Mouse (Mus musculus) adrenal gland (tissue): ENCODE measurements around the gene Tap2.

Experiments
- intact Hi-C: fragments of 180-260 bp; cut with DNase I; formaldehyde crosslinking; loops from one replicate; pipeline ENCODE4 v1.15.1; 2025
- long read RNA-seq, 2 experiments: library from polyadenylated mRNA; unstranded; transcript quantifications; one replicate each; pipeline ENCODE4 v2.0.0; 2020; ENCODE audit warnings: borderline replicate concordance in 1 of 2; ENCODE audit not compliant: insufficient replicate concordance in 1 of 2

Gene Tap2
- long read RNA-seq, experiment 1, transcript Tap2-201 (12 exons, 3,442 nt), result major isoform, 8 of 11 reads
- long read RNA-seq, experiment 1, partial matches to known transcripts, result 3 of 11 reads
- long read RNA-seq, experiment 1, other reads (novel, unspliced or antisense), result 0 of 11 reads
- long read RNA-seq, experiment 2, transcript Tap2-201 (12 exons, 3,442 nt), result major isoform, 8 of 11 reads
- long read RNA-seq, experiment 2, partial matches to known transcripts, result 3 of 11 reads
- long read RNA-seq, experiment 2, other reads (novel, unspliced or antisense), result 0 of 11 reads

GRCm38 (mm10) chr17:34203444-34203843 is at the start of gene Tap2:
Gene Tap2, plus strand, starts transcription at chr17:34203527.
- intact Hi-C loops, result no loop called here

- intact Hi-C loops, result no loop called here
Observed at GRCm38 (mm10) chr17:34155534-34155933, 47.8 kb upstream of the Tap2 start.

- intact Hi-C loops, result no loop called here
Observed at GRCm38 (mm10) chr17:34164202-34164895, 39.0 kb upstream of the Tap2 start.

DNA sequence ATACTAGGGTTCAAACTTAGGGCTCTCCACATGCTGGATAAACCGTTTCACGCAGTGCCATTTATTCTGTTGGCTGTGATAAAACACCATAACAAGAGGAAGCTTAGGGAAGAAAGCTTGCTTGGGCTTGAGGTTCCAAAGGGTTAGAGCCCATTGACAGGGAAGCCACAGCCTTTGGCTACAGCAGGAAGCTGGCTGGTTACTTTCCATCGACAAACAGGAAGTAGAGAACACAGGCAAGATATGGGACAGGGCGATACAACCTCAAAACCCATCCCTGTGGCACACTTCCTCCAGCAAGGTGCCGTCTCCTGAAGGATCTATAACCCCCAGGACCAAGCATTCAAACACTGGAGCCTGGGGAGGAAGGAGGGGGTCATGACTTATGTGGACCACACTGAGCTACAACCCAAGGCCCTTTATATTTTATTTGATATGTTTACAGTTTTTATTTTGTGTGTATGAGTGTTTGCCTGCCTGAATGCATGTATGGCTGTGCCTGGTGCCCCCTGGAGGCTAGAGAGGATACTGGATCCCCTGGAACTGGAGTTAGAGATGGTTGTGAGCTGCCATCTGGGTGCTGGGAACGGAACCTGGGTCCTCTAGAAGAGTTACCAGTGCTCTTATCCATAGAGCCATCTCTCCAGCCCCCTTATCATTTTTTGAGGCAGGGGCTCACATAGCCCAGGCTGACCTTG is 38.1 kb upstream of the Tap2 start:
- intact Hi-C loops, result no loop called here

GRCm38 (mm10) chr17:34169279-34169678 is 34.0 kb upstream of the Tap2 start:
- intact Hi-C loops, result loop anchor here (2.0 kb wide), 1 partner anchor 92 kb away; no protein-coding TSS in a partner anchor

DNA sequence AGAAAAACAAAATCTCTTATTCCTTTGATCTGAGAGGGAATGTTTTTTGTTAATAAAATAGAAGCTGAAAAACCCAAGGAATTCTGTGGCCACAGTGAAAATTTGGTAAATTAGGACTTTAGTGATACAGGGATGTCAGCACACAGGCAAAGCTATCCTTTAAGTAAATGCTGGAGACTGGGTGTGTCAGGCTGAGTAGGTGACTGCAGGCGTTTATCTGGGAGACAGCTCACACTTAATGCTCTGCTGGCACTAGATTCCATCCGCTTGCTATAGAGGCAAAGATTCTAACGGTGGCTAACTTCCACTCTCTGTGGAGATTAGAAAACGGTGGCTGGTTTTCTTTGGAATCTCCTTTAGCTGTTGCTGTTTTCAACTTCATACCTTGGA is 32.8 kb upstream of the Tap2 start:
- intact Hi-C loops, result loop anchor here (1.0 to 5.0 kb wide), 4 partner anchors 28 to 65 kb away; no protein-coding TSS in a partner anchor

GRCm38 (mm10) chr17:34170877-34171498 is 32.3 kb upstream of the Tap2 start:
- intact Hi-C loops, result loop anchor here (1.0 to 5.0 kb wide), 4 partner anchors 28 to 64 kb away; no protein-coding TSS in a partner anchor

GRCm38 (mm10) chr17:34172528-34172927 is 30.8 kb upstream of the Tap2 start:
- intact Hi-C loops, result loop anchor here (5.0 kb wide), 1 partner anchor 45 kb away; no protein-coding TSS in a partner anchor

DNA sequence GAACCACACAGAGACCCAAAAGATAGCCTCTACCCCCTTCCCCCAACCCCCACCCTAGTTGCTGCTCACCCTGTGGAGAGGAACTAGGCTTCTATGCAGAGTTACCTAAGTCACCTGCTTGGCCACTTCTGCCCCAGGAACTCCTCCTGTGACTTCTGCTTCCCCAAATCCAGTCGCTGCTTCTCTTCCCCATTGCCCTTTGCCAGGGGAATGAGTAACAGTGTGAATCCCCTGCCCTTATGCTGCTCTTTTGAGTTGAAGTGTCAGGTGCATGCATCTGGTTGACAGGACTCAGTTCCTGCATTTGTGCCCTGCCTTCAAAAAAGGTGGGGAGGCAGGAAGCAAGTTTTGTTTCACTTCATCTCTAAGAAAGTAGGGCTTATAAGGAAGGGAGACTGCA is 29.3 kb upstream of the Tap2 start:
- intact Hi-C loops, result loop anchor here (5.0 kb wide), 1 partner anchor 43 kb away; no protein-coding TSS in a partner anchor

DNA sequence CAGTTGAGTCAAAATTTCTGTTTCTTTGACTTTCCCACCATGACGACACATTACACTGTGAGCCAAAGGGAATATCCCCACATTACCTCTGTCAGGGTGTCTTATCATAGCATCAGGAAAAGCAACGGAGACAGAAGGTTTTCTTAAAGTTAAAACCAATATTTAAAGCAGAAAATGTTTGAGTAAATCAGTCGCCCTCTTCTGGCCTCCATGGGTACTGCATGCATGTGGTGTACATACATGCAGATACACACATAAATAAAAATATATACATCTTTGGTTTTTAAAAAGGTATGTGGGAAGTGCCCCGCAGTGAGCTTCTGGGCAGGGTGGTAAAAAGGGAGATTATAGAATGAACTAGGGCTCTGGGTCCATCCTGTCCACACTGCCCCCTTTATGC is 26.1 kb upstream of the Tap2 start:
- intact Hi-C loops, result no loop called here

DNA sequence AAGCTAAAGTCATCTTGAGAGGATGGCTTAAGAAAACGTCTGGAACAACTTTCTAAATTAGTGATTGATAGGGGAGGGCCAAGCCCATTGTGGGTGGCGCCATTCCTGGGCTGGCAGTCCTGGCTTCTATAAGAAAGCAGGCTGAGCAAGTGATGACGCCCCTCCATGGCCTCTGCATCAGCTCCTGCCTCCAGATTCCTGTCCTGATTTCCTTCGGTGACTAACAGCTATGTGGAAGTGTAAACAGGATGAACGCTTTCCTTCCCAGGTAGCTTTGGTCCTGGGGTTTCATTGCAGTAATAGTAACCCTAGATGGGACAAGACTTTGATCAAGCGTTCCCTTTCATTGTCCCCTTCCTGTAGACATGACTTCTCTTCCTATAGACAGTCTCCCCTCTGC is 24.3 kb upstream of the Tap2 start:
- intact Hi-C loops, result no loop called here

DNA sequence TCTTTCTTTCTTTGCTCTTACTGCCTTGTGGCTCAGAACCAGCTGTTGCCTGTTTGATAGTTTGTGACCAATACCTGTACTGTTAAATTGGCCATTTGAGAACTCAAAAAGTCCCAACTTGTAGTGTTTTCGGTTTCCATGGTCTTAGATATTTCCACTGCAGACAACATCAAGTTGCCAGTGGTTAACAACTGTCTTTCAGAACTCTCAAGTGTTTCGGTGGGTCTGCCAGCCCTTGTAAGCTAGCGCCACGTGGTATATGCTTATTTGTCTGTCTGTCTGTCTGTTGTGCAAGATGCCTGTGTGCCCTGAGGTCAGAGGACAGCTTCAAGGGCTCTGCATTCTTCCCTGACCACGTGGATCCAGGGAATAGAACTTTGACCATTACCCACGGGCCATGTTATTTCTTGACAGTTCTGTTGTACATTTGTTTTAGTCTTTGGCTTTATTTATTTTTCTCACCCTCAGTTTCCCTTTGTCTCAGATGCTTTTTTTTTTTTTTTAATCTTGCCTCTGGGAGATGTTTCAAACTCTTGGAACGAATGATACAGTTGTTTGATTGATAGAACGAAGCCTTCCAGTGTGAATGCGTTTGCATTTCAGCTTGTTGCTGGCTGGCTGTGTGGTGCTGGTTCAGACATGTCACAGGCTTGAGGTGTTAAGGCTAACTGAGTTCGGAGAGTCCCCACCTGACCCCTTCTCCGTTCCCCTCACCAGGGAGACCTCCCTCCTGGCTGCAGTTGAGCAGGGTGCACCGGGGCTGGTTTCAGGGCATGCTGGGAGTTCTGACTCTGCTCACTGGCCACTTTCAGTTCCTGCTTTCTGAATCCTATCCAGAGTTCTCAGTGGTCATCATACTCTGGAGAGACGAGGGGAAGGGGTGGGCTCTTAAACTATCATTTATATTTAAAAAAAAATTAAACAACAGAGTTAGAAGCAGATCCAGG is 23.1 kb upstream of the Tap2 start:
- intact Hi-C loops, result no loop called here

- intact Hi-C loops, result no loop called here
Observed at GRCm38 (mm10) chr17:34183564-34184219, 19.6 kb upstream of the Tap2 start.

- intact Hi-C loops, result no loop called here
Observed at GRCm38 (mm10) chr17:34185526-34185925, 17.8 kb upstream of the Tap2 start.

DNA sequence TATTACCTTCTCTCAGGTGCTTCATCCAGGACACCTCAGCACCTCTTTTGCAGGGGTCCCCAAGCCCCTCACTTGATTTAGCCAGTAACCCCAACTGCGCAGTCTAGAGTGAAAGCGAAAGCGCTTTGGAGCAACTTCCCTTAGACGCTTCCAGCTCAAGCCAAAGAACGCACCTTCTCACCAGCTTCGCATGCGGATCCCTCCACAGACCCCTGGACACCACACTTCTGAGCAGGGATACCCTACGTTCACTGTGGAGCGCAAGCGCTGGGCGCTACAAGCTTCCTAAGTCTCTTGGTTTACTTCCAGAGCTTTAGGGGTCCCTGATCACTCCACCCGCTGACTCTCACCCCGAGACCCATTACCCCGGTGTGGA is 16.5 kb upstream of the Tap2 start:
- intact Hi-C loops, result no loop called here

GRCm38 (mm10) chr17:34187261-34187916 is 15.9 kb upstream of the Tap2 start, which contains the start of the genes Tap1 and Psmb9:
Gene Tap1, plus strand, starts transcription at chr17:34187553.
Gene Psmb9, minus strand, starts transcription at chr17:34187764.
- intact Hi-C loops, result no loop called here

DNA sequence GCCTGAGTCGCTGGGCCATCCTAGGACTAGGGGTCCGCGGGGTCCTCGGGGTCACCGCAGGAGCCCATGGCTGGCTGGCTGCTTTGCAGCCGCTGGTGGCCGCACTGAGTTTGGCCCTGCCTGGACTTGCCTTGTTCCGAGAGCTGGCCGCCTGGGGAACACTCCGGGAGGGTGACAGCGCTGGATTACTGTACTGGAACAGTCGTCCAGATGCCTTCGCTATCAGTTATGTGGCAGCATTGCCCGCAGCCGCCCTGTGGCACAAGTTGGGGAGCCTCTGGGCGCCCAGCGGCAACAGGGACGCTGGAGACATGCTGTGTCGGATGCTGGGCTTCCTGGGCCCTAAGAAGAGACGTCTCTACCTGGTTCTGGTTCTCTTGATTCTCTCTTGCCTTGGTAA is 15.3 kb upstream of the Tap2 start:
- intact Hi-C loops, result no loop called here

GRCm38 (mm10) chr17:34188986-34189385 is 14.3 kb upstream of the Tap2 start:
- intact Hi-C loops, result no loop called here

DNA sequence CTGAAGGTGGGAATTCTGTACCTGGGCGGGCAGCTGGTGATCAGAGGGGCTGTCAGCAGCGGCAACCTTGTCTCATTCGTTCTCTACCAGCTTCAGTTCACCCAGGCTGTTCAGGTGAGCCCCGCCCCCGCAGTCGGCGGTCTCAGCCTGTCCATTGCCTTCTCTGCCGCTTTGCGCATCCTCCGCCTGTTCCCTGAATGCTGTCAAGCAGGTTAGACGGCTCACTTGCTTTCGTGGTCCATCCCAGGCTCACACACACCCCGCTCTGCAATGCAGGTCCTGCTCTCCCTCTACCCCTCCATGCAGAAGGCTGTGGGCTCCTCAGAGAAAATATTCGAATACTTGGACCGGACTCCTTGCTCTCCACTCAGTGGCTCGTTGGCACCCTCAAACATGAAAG is 10.5 kb upstream of the Tap2 start:
- intact Hi-C loops, result no loop called here
